Mouse (Mus musculus) heart, postnatal 4 days (tissue): Measurements from ENCODE around the gene Depdc5. TPM values are rescaled to one million over a fixed set of nuclear protein-coding genes. Genes with fewer than 3 reads are reported as not detected.

ENCODE experiments used
- DNase-seq: peaks from one replicate; pipeline ENCODE4 v3.0.0; 2021
- total RNA-seq, 2 experiments: library from RNA; stranded (reverse); gene quantifications; 2 replicates each; pipeline ENCODE4 v1.2.3; 2021

The Depdc5 gene
- total RNA-seq, 2 experiments from 2014 or later = 25.2 to 29.4 TPM

DNA sequence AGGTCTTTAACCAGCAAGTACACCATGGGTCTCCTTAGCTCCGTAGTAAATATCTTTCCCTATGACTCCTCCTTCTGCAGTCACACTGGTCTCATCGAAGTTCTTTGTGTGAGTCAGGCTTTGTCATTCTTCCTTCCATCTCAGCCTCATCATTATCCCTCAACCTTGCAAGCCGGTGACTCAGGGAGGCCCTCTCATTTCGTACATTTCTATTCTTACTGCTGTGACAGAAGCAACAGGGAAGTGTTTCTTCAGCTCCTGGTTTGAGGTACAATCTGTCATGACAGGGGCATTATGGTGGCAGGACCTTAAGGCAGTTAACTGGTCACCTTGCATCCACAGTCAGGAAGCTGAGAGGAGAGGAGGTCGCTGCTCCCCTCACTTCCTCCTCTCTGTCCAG is 139.3 kb downstream of the Depdc5 start:
- DNase-seq = no peak

DNA sequence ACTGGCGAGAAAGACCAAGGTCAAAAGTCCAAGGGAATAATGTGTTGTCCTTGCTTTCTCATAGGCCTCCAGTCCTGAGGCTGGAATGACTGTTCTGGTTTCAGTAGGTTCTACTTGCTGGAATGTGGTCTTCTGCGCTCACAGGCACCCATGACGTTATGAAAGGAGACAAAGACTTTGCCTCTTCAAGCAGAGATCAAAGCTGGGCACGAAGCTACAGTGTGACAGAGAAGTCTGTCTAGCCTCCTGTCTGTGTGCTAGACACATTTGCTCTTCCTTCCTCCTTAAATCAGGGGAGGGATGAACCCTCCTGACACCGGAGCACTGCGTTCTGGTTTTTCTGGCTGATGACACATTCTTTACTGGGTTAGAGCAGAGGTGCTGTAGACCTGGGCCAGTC is 140.0 kb downstream of the Depdc5 start:
- no peak for DNase-seq

DNA sequence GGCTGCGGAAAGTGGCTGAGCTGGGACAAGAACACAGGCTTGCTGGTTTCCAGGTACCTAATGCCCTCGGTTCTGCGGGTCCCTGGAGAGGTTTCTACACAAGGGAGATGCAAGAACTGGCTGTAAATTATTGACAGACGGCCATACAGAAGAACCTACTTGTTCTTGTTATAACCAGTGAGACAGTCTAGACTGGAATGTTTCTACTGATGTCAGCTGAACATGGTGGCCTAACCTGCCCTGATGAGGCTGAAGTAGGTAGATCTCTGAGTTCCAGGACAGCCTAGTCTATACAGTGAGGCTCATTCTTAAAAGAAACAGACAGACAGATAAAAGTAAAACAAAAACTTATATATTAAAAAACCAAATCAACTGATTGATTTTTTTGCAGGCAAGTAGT is 140.6 kb downstream of the Depdc5 start:
- DNase-seq = no peak

DNA sequence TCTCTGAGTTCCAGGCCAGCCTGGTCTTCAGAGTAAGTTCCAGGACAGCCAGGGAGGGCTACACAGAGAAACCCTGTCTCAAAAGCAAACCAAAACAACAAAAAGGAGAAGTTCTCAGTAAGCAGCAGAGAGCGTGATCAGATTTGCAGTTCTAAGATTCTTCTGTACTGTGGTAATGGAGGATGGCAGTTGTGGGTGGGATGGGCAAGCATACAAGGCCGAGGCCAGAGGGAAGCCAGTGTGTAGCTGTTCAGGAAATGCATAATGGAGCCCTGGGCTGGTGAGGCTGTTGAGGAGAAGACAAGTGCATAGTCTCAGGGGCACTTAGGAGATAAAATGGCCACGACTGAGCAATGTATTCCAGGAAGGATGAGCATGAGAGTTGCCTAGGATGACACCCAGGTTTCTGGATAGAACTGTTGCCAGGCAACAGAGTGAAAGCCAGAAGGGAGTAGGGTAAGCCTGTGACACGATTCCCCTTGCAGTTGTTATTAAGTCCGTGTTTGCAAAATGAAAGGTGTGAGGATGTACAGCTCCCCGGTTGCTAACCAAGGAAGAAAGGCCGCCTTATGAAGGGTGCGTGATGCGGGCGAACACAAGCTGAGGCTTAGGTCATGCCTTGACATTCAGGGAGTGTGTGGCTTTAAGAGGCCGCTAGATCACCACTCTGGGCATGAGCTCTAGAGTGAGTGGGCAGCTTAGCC is 142.1 kb downstream of the Depdc5 start:
- DNase-seq = no peak

DNA sequence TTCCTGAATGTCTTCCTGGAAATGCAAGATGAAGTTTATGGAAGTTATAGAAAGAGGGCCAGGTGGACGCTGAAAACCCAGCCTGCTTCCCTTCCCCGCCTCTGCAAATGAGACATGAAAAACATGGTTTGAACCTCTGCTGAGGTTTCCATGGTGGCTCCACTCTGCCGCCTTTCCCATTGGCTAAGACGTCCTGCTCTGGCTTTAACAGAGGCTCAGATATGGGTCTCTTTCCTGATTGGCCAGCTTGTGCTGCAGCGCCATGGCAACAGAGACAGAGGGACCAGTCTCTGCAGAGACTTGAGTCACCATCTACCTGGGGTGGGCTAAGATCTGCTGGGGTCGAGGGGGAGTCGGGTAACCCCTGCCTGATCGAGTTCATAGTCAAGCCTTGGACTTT is 143.2 kb downstream of the Depdc5 start:
- DNase-seq = no peak

DNA sequence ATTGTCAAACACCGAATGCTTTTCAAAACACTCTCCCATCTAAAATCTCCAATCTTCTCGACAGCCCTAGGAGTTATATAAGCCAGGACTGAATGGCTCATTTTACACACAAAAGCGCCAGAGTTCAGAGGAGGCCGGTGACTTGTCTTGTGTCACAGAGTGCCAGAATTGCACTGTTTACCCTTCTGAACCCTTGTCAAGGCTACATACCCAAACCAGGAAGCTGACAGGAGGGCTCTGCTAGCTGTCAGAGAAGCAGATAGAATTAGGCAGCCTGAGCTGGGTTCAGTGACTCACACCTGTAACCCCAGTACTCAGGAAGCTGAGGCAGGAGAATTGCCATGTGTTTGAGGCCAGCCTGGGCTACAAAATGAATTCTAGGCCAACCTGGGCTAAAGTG is 143.9 kb downstream of the Depdc5 start:
- DNase-seq = no peak

DNA sequence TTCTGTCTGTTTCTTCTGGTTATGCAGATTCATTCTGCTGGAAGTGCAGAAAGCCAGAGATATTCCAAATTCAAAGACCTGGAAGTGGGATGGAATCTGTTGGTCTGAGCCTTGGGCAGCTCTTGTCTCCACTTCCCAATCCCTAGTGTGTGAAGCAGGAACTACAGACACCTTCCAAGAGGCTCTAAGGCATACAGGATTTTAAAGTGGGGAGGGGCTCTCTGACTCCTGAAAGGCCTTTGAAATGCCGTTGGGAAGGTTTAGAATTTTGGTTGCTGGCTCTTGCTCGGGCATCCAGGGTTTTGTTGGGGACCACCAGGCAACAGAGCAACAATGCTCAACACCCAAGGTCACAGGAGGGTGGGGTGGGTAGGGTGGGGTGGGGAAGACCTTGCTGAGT is 145.8 kb downstream of the Depdc5 start:
- DNase-seq = no peak

DNA sequence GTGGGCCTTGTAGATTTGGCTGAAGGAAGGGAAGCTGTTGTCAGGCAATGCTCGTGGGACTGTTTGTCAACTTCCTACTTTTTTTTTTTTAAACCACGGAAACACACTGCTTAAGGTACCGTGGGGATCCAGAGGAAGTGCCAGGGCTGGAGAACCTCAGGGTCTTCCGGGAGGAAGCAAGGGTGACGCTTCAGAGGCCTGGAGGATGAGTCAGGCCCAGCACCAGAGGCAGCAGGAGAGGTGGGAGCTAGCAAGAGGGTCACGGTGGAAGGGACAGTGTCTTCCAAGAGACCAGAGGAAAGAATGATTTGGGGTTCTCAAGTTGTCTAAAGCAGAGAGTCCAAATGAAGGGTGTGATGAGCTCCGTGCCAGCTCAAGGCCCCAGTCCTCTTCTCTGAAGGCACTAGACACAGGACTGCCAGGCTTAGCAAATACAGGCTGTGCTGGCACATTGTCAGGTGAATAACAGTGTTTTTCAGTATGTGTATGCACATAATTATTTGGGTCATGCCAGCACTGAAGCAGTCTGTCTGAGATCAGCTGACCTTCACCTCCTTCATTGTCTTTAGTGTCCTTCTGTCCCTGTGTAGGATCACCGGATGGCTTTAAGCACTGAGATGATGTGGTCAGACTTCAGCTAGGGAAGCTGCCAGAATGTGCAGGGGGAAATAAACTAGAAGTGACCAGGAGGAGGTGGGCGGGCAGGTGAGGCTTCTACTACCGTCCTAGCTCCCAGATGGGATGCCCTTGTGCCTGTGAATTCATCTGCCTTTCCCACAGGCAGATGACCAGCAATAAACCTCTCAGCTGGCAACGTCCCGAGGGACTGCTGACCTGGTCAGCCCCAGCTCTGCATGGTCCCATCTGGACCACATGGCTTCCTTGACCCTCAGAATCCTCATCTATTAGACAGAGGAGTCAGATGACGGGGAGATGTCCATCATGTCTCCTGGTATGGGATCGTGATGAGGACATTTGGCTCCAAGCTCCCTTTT is 146.6 kb downstream of the Depdc5 start:
- peak; percentile 29 for DNase-seq

DNA sequence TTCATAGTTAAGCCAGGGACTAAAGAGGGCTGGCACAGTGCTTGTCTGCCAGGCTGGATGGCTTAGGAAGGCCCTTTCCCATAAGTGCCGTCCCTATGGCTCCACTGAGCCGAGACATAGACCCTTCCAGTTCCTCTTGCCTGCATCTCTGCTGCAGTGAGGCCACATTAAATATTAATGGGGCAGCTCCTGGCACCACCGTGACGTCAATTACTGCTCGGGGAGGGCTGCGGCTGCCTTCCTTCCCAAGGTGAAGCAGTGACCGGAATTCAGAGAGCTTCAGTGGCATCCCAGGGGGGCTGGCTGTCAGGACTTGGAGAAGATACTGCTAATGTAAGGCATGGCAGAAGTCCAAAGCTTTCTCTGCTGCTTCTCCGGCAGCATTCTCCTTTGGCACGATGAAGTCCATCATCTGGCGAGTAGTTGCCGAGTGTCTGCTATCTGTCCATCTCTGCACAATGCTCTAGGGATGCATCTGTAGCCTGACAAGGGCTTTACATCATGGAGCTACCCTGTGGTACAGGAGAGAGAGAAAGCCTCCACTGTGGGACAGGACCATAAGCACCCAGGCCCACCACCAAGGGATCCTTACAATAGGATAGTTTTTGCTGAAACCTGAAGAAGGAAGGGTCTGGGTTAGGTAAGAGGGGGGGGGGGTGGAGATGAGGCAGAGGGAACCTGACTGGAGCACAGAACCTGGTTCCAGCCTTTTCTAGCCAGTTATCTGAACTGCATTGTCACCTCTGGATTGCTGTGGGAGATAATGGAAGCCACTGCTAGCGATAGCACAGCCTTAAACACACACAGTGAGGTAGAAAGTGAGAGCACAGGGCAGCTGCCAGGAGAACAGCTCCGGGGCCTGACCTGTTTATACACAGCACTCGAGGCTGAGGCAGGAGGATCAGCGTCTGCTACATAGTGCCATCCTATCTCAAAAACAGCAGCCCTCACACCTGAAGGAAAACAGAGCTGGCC is 147.9 kb downstream of the Depdc5 start:
- DNase-seq = no peak

DNA sequence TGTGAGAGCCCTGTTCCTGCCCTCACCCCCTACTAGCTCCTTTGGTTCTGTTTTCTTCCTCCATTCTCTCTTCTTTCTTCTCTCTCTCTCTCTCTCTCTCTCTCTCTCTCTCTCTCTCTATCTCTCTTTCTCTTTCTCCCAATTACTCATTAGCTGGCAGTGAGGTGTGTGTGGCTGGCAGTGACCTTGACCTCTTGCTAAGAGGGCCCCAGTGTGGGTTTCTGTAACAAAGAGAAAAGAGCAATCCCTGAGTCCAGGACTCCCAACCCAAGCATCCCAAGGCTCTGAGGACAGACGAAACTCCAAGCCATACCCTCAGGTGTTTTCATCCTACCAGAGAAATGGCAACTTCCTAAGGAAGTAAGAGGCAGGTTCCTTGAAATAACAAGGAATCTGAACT is 150.6 kb downstream of the Depdc5 start:
- DNase-seq = no peak

DNA sequence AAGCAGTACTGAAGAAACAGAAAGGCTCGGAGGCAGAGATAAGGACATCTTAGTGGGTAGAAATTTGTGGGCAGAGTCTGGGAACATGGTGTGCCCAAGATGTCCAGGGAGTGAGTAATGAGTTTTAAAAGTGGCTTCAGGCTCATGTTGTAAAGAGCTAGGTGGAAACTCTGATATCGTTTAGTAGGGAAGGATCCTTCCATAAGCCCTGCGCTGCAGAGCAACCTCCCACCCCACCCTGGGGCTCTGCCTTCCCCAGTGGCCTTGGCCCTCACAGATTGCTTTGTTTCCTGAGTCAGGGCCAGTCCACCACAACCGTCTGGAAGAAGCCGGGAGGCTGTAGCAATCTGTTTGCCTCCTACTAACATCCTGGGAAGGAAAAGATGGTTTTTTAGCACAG is 152.1 kb downstream of the Depdc5 start:
- no peak for DNase-seq

DNA sequence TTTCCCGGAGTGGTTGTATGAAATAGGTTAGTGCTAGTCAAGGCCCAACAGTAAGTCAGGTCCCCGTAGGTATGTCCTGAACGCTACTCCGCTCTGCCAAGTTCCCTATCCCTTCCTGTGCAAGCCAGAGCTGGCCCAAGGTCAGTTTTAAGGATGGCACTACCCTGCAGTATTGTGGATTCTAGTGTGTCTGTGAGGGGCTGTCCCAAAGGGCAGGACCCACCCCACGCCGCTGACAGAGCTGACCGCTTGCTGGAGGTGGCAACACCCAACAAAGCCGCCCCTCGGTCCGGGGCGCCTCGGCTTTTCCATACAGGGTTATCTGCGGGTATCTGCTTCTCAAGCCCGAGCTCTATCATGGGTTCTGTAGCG is 154.7 kb downstream of the Depdc5 start:
- no peak for DNase-seq

DNA sequence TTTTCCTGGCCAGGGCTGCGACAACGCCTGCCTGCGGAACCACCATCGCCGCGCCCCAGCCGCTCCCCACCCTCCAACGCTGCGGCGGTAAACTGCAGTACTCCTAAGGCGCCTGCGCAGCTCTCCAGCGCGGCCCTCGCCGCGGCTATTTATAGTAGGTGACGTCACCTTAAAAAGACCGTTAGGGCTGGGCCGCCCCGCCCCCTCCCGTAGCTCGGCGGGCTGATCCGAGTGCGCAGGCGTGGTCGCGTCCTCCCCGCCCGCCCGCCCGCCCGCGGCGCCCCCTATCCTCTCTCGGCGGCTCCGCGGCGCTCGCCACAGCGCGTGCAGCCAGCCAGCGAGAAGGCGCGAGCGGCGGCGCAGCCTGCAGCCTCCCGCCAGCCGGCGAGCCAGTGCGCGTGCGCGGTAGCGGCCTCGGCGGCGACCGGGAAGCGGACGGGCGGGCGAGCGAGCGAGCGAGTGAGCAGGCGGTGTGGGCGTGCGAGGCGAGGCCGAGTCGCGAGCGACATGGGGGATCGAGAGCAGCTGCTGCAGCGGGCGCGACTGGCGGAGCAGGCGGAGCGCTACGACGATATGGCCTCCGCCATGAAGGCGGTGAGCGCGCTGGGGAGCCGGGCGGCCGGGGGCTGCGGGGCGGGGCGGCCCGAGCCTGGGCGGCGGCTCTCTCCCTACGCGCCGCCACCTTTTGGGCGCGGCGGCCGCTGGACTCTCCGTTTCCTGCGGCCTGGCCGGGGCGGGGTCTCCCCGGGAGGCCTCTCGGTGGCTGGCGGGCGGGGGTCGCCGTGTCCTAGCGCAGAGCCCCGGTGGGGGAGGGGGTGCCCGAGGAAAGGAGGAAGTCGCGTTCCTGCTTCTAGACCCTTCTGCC is 155.3 kb downstream of the Depdc5 start, which contains the start of gene Ywhah:
Ywhah (plus strand) TSS at position 256 of the 865 bp plus-strand sequence.
- peak; percentile 98 for DNase-seq

DNA sequence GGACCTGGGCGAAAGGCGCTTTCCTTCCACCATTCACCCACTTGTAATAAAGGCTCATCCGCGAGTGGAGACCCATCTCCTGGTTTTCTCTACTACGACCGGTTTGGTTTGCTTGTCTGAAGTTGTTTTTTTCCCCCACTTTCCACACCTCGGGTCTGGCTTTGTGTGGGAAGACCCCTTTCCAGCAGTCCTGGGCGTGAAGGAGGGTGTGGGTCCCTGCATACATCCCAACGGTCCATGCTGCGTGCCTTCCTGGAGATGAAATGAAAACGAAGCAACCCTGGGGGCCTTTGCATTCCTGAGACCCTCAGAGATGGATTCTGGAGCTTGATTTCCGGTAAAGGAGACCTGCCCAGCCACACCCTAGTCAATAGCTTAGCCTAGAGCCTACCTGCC is 155.9 kb downstream of the Depdc5 start:
- no peak for DNase-seq

DNA sequence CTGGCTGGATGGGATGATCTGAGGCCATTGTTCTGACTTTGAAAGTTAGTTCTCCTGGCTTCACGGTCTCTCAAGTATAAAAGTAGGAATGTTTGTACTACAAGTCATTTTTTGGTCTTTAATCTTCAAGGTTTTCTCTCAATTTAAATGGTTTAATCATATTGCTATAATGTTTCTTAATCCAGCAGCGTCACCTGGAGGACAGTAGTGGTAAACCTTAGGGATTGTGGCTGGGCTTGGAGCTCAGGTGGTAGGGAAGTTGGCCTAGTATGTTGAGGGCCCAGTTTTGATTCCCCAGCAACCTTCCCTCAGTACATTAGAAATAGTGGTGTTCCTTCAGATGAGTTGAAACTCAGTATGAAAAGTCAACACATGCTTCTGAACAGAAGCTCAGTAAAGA is 158.1 kb downstream of the Depdc5 start:
- DNase-seq = peak; percentile 31

DNA sequence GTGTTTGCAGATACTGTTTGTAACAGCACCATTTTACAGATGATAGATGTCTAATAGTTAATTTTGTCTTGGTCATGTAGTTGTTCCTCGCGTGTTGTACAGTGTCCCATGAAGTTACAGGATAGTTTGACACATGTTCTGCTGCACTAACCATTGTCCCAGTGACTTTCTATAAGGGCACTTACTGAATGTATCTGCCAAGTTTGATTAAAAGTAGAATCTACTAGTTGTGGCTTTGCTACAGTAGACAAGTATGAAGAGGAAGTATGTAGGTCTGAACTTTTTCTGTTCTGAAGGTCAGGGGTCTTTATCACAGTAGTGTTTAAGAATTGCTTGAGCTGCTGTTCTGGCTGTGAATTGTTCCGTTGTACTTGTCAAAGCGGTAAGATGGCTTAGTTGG is 159.8 kb downstream of the Depdc5 start:
- no peak for DNase-seq

DNA sequence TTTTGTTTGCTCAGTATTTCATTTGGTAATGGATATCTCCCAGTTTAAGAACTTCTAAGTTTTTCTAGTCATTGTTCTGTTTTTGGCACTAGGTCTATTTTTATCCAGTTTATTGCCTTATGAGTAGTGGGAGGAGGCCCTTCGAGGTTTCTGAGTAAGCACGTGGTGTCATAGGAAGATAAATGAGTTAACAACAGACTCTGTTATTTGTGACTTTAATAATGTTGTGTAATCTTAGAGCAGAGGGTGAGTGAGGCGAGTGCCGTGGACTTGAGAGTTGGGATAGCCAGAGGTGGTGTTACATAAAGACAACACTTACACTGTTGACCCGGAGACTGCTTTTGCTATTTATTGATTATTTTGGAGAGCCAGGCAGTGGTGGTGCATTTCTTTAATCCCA is 161.0 kb downstream of the Depdc5 start:
- no peak for DNase-seq

DNA sequence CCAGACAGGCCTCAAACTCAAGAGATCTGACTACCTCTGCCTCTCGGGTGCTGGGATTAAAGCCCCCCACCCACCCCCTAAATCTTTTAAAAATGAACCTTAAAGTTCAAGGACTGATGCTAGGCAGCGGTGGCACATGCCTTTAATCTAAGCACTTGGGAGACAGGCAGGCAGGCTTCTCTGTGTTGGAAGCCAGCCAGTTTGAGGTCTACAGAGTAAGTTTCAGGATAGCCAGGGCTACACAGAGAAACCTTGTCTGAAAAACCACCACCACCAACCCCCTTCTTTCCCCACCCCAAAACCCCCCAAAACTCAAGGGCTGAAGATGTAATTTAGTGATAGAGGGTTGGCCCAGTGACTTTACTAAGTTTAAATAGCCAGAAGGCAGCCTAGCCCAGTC is 165.2 kb downstream of the Depdc5 start:
- no peak for DNase-seq

DNA sequence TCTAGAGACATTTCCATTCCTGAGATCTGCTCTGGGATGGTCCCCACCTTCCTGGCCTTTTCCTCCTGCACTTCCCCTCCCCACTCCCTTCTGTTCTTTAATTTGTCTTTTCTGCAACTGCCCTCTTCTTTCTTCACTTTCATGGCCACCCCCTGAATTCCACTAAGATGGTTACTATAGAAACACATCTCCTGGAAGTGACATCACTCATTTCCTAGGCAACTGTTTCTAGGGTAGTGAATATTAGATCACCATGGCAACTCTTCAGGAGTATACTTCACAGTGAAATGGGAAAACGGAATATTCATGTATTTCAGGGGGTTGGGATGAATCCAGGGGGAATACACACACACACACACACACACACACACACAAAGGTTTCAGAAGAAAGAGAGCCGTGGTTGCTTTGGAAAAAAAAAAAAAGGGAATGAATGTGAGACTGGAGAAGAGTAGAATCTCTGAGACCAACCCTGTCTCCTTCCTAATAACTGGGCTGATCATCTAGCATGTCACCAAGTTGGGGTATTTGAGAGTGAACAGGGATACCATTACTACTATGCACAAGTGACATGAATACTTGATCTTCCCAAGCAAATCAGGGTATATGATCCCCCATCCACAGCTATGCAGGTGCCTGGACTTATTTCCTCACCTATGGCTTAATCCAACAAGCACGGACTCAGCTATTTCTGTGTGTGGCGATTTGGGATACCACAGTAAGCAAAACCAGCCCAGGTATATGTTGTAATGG is 167.1 kb downstream of the Depdc5 start:
- no peak for DNase-seq

DNA sequence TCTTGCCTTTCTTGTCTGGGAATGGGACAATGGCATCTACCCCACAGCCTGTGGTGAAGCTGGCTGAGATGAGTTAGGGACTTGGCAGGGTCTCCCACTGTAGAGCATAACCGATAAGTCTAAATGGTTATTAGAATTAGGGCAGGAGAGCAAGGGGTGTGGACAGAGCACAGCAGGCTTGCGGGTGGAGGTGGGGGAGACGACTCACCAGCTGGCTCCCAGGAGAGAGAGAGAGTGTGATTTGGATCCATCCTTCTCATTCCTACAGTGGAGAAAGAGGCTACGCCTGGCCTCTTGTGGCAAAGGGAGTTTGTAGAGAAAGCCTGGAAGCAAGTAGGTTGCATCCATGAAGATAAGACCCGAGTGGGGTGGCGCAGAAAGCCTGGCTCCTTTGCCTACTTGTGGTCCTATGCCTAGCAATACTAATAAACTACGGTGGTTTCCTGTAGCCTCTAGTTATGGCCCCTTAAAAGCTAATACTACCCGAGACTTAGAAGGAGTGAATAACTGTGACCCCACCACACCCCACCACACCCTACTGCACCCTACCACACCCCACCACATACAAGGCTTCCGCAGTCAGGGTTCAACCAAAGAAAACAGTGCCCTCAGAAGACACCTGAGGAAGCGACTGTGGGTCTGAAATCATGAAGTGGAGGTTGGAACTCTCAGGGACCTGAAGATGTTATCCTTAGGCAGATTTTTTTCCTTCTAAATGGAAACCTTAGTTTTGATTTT is 168.7 kb downstream of the Depdc5 start:
- no peak for DNase-seq
